Mouse (Mus musculus): ENCODE measurements around the gene AW011738.

- no peak for TF ChIP-seq CTCF (IDR thresholded peaks at IDR 0.05; ENCODE audit: borderline replicate concordance, insufficient read depth, low read depth, low read length)
- TF ChIP-seq POLR2A (IDR thresholded peaks at IDR 0.05; ENCODE audit: borderline replicate concordance, insufficient read depth, low read length), result no peak
Observed at GRCm38 (mm10) chr4:156208872-156209271, 5.8 kb downstream of the AW011738 start.

Measured in cerebellum, adult 2 months (tissue).